Comparison of ENCODE assay signal across 8 mouse cellular contexts in the genomic region with DNA sequence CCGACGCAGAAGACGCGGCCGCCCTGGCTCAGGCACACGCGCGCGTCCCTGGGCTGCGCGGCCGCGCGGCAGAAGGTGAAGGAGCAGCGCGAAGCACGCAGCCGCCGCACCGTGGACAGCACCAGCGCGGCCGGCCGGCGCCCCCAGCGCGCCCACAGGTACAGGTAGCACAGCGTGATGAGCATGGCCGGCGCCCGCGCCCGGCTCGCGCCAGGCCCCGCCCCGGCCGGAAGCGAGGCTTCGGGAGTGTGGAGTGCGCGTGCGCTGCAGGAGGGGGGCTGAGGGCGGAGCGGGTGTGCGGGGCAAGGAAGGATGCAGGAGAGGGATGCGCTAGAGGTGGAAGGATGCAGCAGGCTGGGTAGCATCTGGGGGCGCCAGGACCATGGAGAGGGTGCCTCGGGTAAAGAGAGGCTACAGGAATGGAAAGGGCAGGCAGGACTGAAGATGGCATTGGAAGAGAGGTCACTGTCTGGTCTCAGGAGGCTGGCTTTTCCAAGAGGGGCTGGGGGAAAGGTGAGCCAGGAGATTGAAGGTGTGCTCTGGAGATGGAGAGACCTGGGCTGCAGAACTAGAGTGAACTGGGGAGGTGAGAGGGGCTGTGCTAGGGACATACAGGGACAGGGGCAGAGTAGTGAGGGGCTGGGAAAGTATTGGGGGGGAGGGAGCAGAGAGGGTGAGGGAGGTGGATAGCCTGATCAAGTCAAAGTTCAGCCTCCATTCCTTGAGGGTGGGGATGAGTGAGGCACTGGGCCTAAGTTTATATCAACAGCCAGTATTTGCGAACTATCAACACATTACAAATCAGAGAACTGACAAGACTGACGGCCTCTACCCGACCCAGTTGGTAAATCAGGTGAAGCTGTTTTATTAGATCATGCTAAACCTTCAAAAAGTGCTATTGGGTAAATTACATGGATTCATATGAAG. TPM values are rescaled to one million over a fixed set of nuclear protein-coding genes. Genes with fewer than 3 reads are reported as not detected.
DNase-seq lines count a peak whose midpoint lies in the region; ATAC-seq and TF ChIP-seq lines count a peak whose summit lies in the region.

No protein-coding gene starts in this region.

- H3K4me3 ChIP-seq in erythroblast, embryonic 14.5 days (replicated peaks) = peak overlapping the region; percentile 78
- H3K4me3 ChIP-seq in cortical plate, adult 2 months (ENCODE audit: insufficient read depth, low read length) = peak overlapping the region; percentile 69
- peak overlapping the region; percentile 73 for H3K4me3 ChIP-seq in intestine, postnatal 0 days (ENCODE audit: low read depth, low read length)
- H3K4me3 ChIP-seq in limb, embryonic 10.5 days = peak overlapping the region; percentile 98
- H3K4me3 ChIP-seq in midbrain, embryonic 12.5 days = peak overlapping the region; percentile 79

- no peak for ATAC-seq in erythroblast, adult 5-6 weeks (replicated peaks; ENCODE audit: low FRiP score, poor library complexity, severe bottlenecking)
- ATAC-seq in granulocyte monocyte progenitor cell, adult 5-6 weeks (replicated peaks; ENCODE audit: poor library complexity, severe bottlenecking) = peak; percentile 91
- peak; percentile 89 for ATAC-seq in intestine, postnatal 0 days
- peak; percentile 95 for ATAC-seq in midbrain, embryonic 12.5 days (ENCODE audit: low FRiP score, low read depth)

- H3K9me3 ChIP-seq in erythroblast, embryonic 14.5 days (ENCODE audit: control insufficient read depth, low read length) = no peaks in the 10 kb centered on the region
- H3K9me3 ChIP-seq in intestine, postnatal 0 days (ENCODE audit: control insufficient read depth) = no peaks in the 10 kb centered on the region
- H3K9me3 ChIP-seq in limb, embryonic 10.5 days (replicated peaks) = no peaks in the 10 kb centered on the region
- H3K9me3 ChIP-seq in midbrain, embryonic 12.5 days = no peaks in the 10 kb centered on the region

- TF ChIP-seq CTCF in cortical plate, adult 2 months (IDR thresholded peaks at IDR 0.05; ENCODE audit: extremely low read depth, insufficient read depth, low read length) = no peak
- TF ChIP-seq CTCF in intestine, postnatal 0 days (IDR thresholded peaks at IDR 0.05; ENCODE audit: low read depth) = no peak

- H3K36me3 ChIP-seq in erythroblast, embryonic 14.5 days (ENCODE audit: control insufficient read depth) = no peaks in the 10 kb centered on the region
- H3K36me3 ChIP-seq in intestine, postnatal 0 days (ENCODE audit: control insufficient read depth, insufficient read depth) = no peaks in the 10 kb centered on the region
- H3K36me3 ChIP-seq in limb, embryonic 10.5 days = no peaks in the 10 kb centered on the region
- no peaks in the 10 kb centered on the region for H3K36me3 ChIP-seq in midbrain, embryonic 12.5 days

- H3K4me1 ChIP-seq in erythroblast, embryonic 14.5 days (ENCODE audit: control insufficient read depth) = peaks cover 26% of the 10 kb centered on the region
- H3K4me1 ChIP-seq in cortical plate, adult 2 months (ENCODE audit: control insufficient read depth, insufficient read depth, low read length) = peaks cover 3% of the 10 kb centered on the region; the same call in 1 of the 2 replicates
- H3K4me1 ChIP-seq in intestine, postnatal 0 days (replicated peaks; ENCODE audit: control insufficient read depth, insufficient read depth, low read length) = no peaks in the 10 kb centered on the region
- H3K4me1 ChIP-seq in limb, embryonic 10.5 days = peaks cover 18% of the 10 kb centered on the region
- H3K4me1 ChIP-seq in midbrain, embryonic 12.5 days = peaks cover 12% of the 10 kb centered on the region

- H3K9ac ChIP-seq in intestine, postnatal 0 days (ENCODE audit: low read depth, low read length) = peak overlapping the region; percentile 58
- peak overlapping the region; percentile 85 for H3K9ac ChIP-seq in midbrain, embryonic 12.5 days (replicated peaks)

- peak overlapping the region; percentile 98 for H3K4me2 ChIP-seq in intestine, postnatal 0 days (replicated peaks; ENCODE audit: low read depth)
- peak overlapping the region; percentile 97 for H3K4me2 ChIP-seq in midbrain, embryonic 12.5 days (replicated peaks)

- peak; percentile 83 for TF ChIP-seq POLR2A in cortical plate, adult 2 months (IDR thresholded peaks at IDR 0.05; ENCODE audit: extremely low read depth, insufficient read depth, low read length)

- DNase-seq in limb, embryonic 10.5 days (ENCODE audit: low spot score) = peak; percentile 94
- DNase-seq in skeletal muscle tissue, adult 2 months (ENCODE audit: low read depth, low spot score) = peak; percentile 60

- peak overlapping the region; percentile 88 for H3K27ac ChIP-seq in cortical plate, adult 2 months (ENCODE audit: insufficient read depth, low read length)
- H3K27ac ChIP-seq in intestine, postnatal 0 days (ENCODE audit: low read depth, low read length) = no peak overlapping the region; the same call in 1 of the 2 replicates
- peak overlapping the region; percentile 94 for H3K27ac ChIP-seq in limb, embryonic 10.5 days
- no peak overlapping the region; the same call in 1 of the 2 replicates for H3K27ac ChIP-seq in midbrain, embryonic 12.5 days (replicated peaks)

- H3K27me3 ChIP-seq in erythroblast, embryonic 14.5 days (ENCODE audit: control insufficient read depth) = peaks cover 13% of the 10 kb centered on the region
- H3K27me3 ChIP-seq in intestine, postnatal 0 days (replicated peaks; ENCODE audit: control insufficient read depth, insufficient read depth, low read length) = no peaks in the 10 kb centered on the region
- no peaks in the 10 kb centered on the region for H3K27me3 ChIP-seq in limb, embryonic 10.5 days (ENCODE audit: low read depth, poor library complexity, severe bottlenecking)
- no peaks in the 10 kb centered on the region for H3K27me3 ChIP-seq in midbrain, embryonic 12.5 days

- 5% methylated on average over 52 of the region's 52 CpGs for WGBS in intestine, postnatal 0 days
- 6% methylated on average over 52 of the region's 52 CpGs for WGBS in limb, embryonic 10.5 days
- 7% methylated on average over 51 of the region's 52 CpGs for WGBS in midbrain, embryonic 12.5 days

RNA-seq across cellular contexts. Expression of a gene that starts 23.0 kb away (rescaled TPM):
- polyA plus RNA-seq in erythroblast, embryonic 14.5 days (2012) = 0.06 and 0.08 TPM in 2 replicates
- 0.96 and 2.1 TPM in 2 replicates for total RNA-seq in erythroblast, adult 5-6 weeks (2015; ENCODE audit: low replicate concordance)
- total RNA-seq in erythroblast, adult 5-6 weeks (2017; ENCODE audit: low replicate concordance) = 0.94 and 2.6 TPM in 2 replicates
- polyA plus RNA-seq in cortical plate, adult 2 months (2012; rRNA removed) = 10.2 and 10.7 TPM in 2 replicates
- total RNA-seq in granulocyte monocyte progenitor cell, adult 5-6 weeks (2014; fragmentation: Nextera tagmentation) = 6.9 and 11.7 TPM in 2 replicates
- 6.2 and 6.7 TPM in 2 replicates for total RNA-seq in granulocyte monocyte progenitor cell, adult 5-6 weeks (2017)
- polyA plus RNA-seq in intestine, postnatal 0 days (2015; fragmentation: Nextera tagmentation; extraction: Ambion mirVana) = 2.8 and 3.6 TPM in 2 replicates
- polyA plus RNA-seq in limb, embryonic 10.5 days (2016; fragmentation: Nextera tagmentation; extraction: Ambion mirVana) = 10.1 and 11.7 TPM in 2 replicates
- 12.6 and 13.3 TPM in 2 replicates for polyA plus RNA-seq in midbrain, embryonic 12.5 days (2016; fragmentation: Nextera tagmentation; extraction: Ambion mirVana)

RNA-seq across cellular contexts. Expression of a gene that starts 37.9 kb away (rescaled TPM):
- not detected in 2 replicates for polyA plus RNA-seq in erythroblast, embryonic 14.5 days (2012)
- total RNA-seq in erythroblast, adult 5-6 weeks (2015; ENCODE audit: low replicate concordance) = not detected in 2 replicates
- total RNA-seq in erythroblast, adult 5-6 weeks (2017; ENCODE audit: low replicate concordance) = not detected in 2 replicates
- polyA plus RNA-seq in cortical plate, adult 2 months (2012; rRNA removed) = 0.21 and 0.38 TPM in 2 replicates
- not detected in 2 replicates for total RNA-seq in granulocyte monocyte progenitor cell, adult 5-6 weeks (2014; fragmentation: Nextera tagmentation)
- not detected in 2 replicates for total RNA-seq in granulocyte monocyte progenitor cell, adult 5-6 weeks (2017)
- polyA plus RNA-seq in intestine, postnatal 0 days (2015; fragmentation: Nextera tagmentation; extraction: Ambion mirVana) = 2.7 and 3.1 TPM in 2 replicates
- 4.7 TPM in 2 replicates for polyA plus RNA-seq in limb, embryonic 10.5 days (2016; fragmentation: Nextera tagmentation; extraction: Ambion mirVana)
- polyA plus RNA-seq in midbrain, embryonic 12.5 days (2016; fragmentation: Nextera tagmentation; extraction: Ambion mirVana) = 3.4 and 3.9 TPM in 2 replicates

Comparison
In these comparisons a context has a peak if more than half of its experiments do, and no peak if none do; other contexts are left out.
1. H3K27ac ChIP-seq: peak in cortical plate, adult 2 months (single experiment) and limb, embryonic 10.5 days (single experiment); none in intestine, postnatal 0 days (single experiment) and midbrain, embryonic 12.5 days (single experiment).
2. Peak in every context shown above with its lines, with median percentiles within 50 percentile points of each other: H3K4me3 ChIP-seq.